Mouse (Mus musculus) kidney, postnatal 0 days (tissue): ENCODE results near the gene Mkrn2. TPM values are rescaled to one million over a fixed set of nuclear protein-coding genes. Genes with fewer than 3 reads are reported as not detected.

Experiments used
- ATAC-seq: fragments of 200-750 bp; cut with Nextera tagmentation; replicated peaks from 2 replicates; pipeline ENCODE4 v1.8.0; 2017; ENCODE audit warnings: low read depth, moderate number of reproducible peaks, moderate TSS enrichment, moderate library complexity; ENCODE audit not compliant: low FRiP score
- DNase-seq: peaks from one replicate; pipeline ENCODE4 v3.0.0-alpha.2; 2016; ENCODE audit warnings: low spot score
- H3K27ac ChIP-seq: fragments of 300-500 bp; sonication (generic); 2 replicates; pipeline ENCODE4 v1.5.1; 2014; ENCODE audit warnings: mild to moderate bottlenecking
- H3K27me3 ChIP-seq: fragments of 300-500 bp; sonication (generic); 2 replicates; pipeline ENCODE4 v1.6.1; 2014; ENCODE audit warnings: low read length, mixed read lengths; ENCODE audit not compliant: insufficient read depth
- H3K36me3 ChIP-seq: fragments of 300-500 bp; sonication (generic); 2 replicates; pipeline ENCODE4 v1.6.1; 2014; ENCODE audit warnings: low read length, mixed read lengths; ENCODE audit not compliant: insufficient read depth
- H3K4me1 ChIP-seq: fragments of 300-500 bp; sonication (generic); replicated peaks from 2 replicates; pipeline ENCODE4 v1.6.1; 2014; ENCODE audit warnings: antibody characterized with exemption, low read length, mixed read lengths; ENCODE audit not compliant: insufficient read depth
- H3K4me2 ChIP-seq: fragments of 300-500 bp; sonication (generic); 2 replicates; pipeline ENCODE4 v1.6.1; 2014; ENCODE audit warnings: mild to moderate bottlenecking, low read length, moderate library complexity, mixed read lengths
- H3K4me3 ChIP-seq: fragments of 300-500 bp; sonication (generic); replicated peaks from 2 replicates; pipeline ENCODE4 v1.5.1; 2014; ENCODE audit warnings: low read depth, low read length
- H3K9ac ChIP-seq: fragments of 300-500 bp; sonication (generic); 2 replicates; pipeline ENCODE4 v1.6.1; 2014; ENCODE audit warnings: low read depth, low read length
- H3K9me3 ChIP-seq: fragments of 300-500 bp; sonication (generic); replicated peaks from 2 replicates; pipeline ENCODE4 v1.6.1; 2016; ENCODE audit warnings: low read length, inconsistent platforms, mixed read lengths
- CTCF ChIP-seq: IDR thresholded peaks from 2 replicates; pipeline ENCODE4 v1.5.1; 2016; ENCODE audit warnings: antibody characterized with exemption, low read depth, mild to moderate bottlenecking, moderate library complexity
- WGBS: fragments of 180-500 bp; shearing (Covaris S2); extraction: QIAGEN DNeasy Blood & Tissue Kit; methylation state at CpG from one replicate; pipeline ENCODE4 v1.1.7; 2014; 5-methylcytosine and 5-hydroxymethylcytosine counted together
- polyA plus RNA-seq: library from polyadenylated mRNA; unstranded; fragments of >200 nt; fragmentation: Nextera tagmentation; extraction: Ambion mirVana; gene quantifications from 2 replicates; pipeline ENCODE4 v1.2.1, GENCODE M21; 2015

Mkrn2 gene
- polyA plus RNA-seq = 27.4 and 28.2 TPM in 2 replicates

- DNase-seq = peak; percentile 83
- peak within 1 kb of the TSS; percentile 82 for H3K27ac ChIP-seq
- WGBS = under 1% methylated on average over 61 of the region's 61 CpGs
- no peaks in the 10 kb centered on the region for H3K9me3 ChIP-seq
- peak; percentile 95 for ATAC-seq
- no peaks in the 10 kb centered on the region for H3K36me3 ChIP-seq
- TF ChIP-seq CTCF = no peak
- peak within 1 kb of the TSS; percentile 95 for H3K4me3 ChIP-seq
- H3K27me3 ChIP-seq = no peaks in the 10 kb centered on the region
- no peaks in the 10 kb centered on the region for H3K4me1 ChIP-seq
- peak within 1 kb of the TSS; percentile 87 for H3K9ac ChIP-seq
- peak within 1 kb of the TSS; percentile 56 for H3K4me2 ChIP-seq
Observed at GRCm38 (mm10) chr6:115601715-115602523, at the start of gene Mkrn2. TSS of gene Mkrn2 (plus strand) at chr6:115601902.

- Histone ChIP-seq H3K9ac (no peak overlapping the region), H3K36me3 (peaks cover 16% of the 10 kb centered on the region; the same call in 1 of the 2 replicates), H3K9me3 (no peaks in the 10 kb centered on the region), H3K4me2 (no peak overlapping the region), H3K27me3 (no peaks in the 10 kb centered on the region), H3K4me3 (no peak overlapping the region), H3K4me1 (no peaks in the 10 kb centered on the region), H3K27ac (no peak overlapping the region)
- ATAC-seq (no peak), DNase-seq (no peak)
- WGBS = 73% methylated on average over 5 of the region's 5 CpGs
- peak; percentile 33; the same call in 1 of the 2 replicates for TF ChIP-seq CTCF
Observed at GRCm38 (mm10) chr6:115555485-115555884, 46.2 kb upstream of the Mkrn2 start.

- H3K27me3 ChIP-seq = no peaks in the 10 kb centered on the region
- no peak overlapping the region for H3K4me3 ChIP-seq
- no peak overlapping the region for H3K4me2 ChIP-seq
- peaks cover 16% of the 10 kb centered on the region; the same call in 1 of the 2 replicates for H3K36me3 ChIP-seq
- no peaks in the 10 kb centered on the region for H3K4me1 ChIP-seq
- ATAC-seq = no peak
- no peak overlapping the region for H3K27ac ChIP-seq
- no peak for DNase-seq
- WGBS = 87% methylated on average over 2 of the region's 2 CpGs
- no peak for TF ChIP-seq CTCF
- H3K9ac ChIP-seq = no peak overlapping the region
- H3K9me3 ChIP-seq = no peaks in the 10 kb centered on the region
Observed at GRCm38 (mm10) chr6:115558176-115558575, 43.5 kb upstream of the Mkrn2 start.

GRCm38 (mm10) chr6:115559651-115560632, 41.8 kb upstream of the Mkrn2 start:
- Histone ChIP-seq H3K4me3 (no peak overlapping the region), H3K27ac (peak overlapping the region; percentile 31; the same call in 1 of the 2 replicates), H3K9me3 (no peaks in the 10 kb centered on the region), H3K36me3 (peaks cover 16% of the 10 kb centered on the region; the same call in 1 of the 2 replicates), H3K4me2 (no peak overlapping the region), H3K4me1 (no peaks in the 10 kb centered on the region), H3K27me3 (no peaks in the 10 kb centered on the region), H3K9ac (no peak overlapping the region)
- 44% methylated on average over 21 of the region's 21 CpGs for WGBS
- ATAC-seq (peak; percentile 83), DNase-seq (peak; percentile 52)
- TF ChIP-seq CTCF = no peak

GRCm38 (mm10) chr6:115565479-115566045, 36.1 kb upstream of the Mkrn2 start:
- 0 out of 2 replicates have a peak, but pooled peaks cover 5% of the 10 kb centered on the region for H3K9me3 ChIP-seq
- H3K27me3 ChIP-seq = no peaks in the 10 kb centered on the region
- H3K27ac ChIP-seq = no peak overlapping the region
- no peak overlapping the region for H3K4me2 ChIP-seq
- H3K36me3 ChIP-seq = peaks cover 20% of the 10 kb centered on the region
- H3K4me3 ChIP-seq = no peak overlapping the region
- no peak for TF ChIP-seq CTCF
- WGBS = 73% methylated on average over 6 of the region's 6 CpGs
- DNase-seq = no peak
- H3K9ac ChIP-seq = no peak overlapping the region
- ATAC-seq = no peak
- H3K4me1 ChIP-seq = no peaks in the 10 kb centered on the region

- Histone ChIP-seq H3K9ac (no peak overlapping the region), H3K36me3 (peaks cover 48% of the 10 kb centered on the region), H3K27me3 (no peaks in the 10 kb centered on the region), H3K4me1 (no peaks in the 10 kb centered on the region), H3K27ac (no peak overlapping the region), H3K4me3 (no peak overlapping the region), H3K9me3 (no peaks in the 10 kb centered on the region), H3K4me2 (no peak overlapping the region)
- ATAC-seq (no peak), DNase-seq (no peak)
- TF ChIP-seq CTCF = no peak
- 89% methylated on average over 7 of the region's 7 CpGs for whole genome bisulfite sequencing
Observed at GRCm38 (mm10) chr6:115574171-115574570, 27.5 kb upstream of the Mkrn2 start.
